Mouse (Mus musculus) brain, adult 2 months (tissue): ENCODE data around the gene Cdk9.
A peak's percentile ranks its signal among the peaks of the same experiment; 100 is the strongest.

Experiments used
- DNase-seq: peaks from one replicate; pipeline ENCODE4 v3.0.0; 2011; ENCODE audit warnings: low read depth, low spot score

Gene Cdk9

GRCm38 (mm10) chr2:32680051-32680451, 32.8 kb downstream of the Cdk9 start:
- DNase-seq: peak; percentile 90

GRCm38 (mm10) chr2:32677683-32678082, 35.2 kb downstream of the Cdk9 start:
- no peak for DNase-seq

GRCm38 (mm10) chr2:32676821-32677220, 36.1 kb downstream of the Cdk9 start:
- DNase-seq: no peak

DNA sequence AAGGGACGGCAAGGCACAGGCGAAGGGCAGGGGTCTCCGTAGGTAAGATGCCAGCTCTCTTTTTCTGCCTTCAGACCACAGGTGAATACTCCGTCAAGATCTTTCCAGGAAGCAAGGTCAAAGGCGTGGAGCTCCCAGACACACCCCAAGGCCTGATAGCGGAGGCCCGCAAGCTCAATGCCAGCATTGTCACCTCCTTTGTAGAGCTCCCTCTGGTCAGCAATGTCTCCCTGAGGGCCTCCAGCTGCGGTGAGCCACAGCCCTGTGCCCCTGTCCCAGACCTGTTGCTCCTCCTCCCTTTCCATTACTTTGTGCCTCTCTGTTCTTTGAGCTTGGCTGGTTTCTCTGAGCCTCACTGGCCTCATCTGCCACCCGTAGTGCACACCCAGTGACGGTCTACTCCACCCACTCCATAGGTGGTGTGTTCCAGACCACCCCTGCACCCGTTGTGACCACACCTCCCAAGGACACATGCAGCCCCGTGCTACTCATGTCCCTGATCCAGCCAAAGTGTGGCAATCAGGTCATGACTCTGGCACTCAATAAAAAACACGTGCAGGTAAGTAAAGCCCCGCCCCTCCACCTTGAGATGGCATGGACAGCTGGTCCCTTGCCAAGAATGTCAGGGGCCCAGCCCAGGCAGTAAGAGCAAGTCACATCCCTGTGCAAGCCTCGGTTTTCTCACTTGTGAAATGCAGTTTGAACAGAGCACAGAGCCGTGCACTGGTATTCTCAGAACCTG, 39.5 kb downstream of the Cdk9 start:
- no peak for DNase-seq

- no peak for DNase-seq
These were observed 40.8 kb downstream of the Cdk9 start for GRCm38 (mm10) chr2:32671907-32672595.

- no peak for DNase-seq
These were observed 41.7 kb downstream of the Cdk9 start for GRCm38 (mm10) chr2:32671147-32671546.

GRCm38 (mm10) chr2:32669876-32670275, 43.0 kb downstream of the Cdk9 start:
- DNase-seq: no peak

- DNase-seq: no peak
These were observed 44.7 kb downstream of the Cdk9 start for GRCm38 (mm10) chr2:32668176-32668575.

GRCm38 (mm10) chr2:32667775-32668174, 45.1 kb downstream of the Cdk9 start:
- peak; percentile 53 for DNase-seq

- DNase-seq: no peak
These were observed 47.0 kb downstream of the Cdk9 start for GRCm38 (mm10) chr2:32665853-32666252.

DNA sequence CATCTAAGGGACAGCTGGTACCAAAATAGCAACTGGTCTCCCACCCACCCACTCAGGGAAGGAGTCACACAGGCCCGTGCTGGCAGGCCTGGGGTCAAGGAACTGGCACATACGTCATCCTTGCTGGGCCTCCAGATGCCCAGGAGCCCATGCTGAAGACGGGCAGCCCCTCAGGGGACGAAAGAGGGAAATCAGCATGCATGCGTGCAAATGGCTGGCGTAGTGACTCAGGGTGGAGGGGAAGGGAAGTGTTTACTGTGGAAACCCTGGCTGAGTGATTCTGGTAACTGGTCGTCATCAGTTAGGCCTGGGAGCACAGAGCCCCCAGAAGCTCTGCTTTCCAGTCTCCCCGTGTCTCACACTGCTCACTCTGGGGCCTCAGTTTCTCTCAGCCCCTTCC, 47.5 kb downstream of the Cdk9 start:
- DNase-seq: no peak

GRCm38 (mm10) chr2:32662291-32662690, 50.6 kb downstream of the Cdk9 start:
- no peak for DNase-seq

DNA sequence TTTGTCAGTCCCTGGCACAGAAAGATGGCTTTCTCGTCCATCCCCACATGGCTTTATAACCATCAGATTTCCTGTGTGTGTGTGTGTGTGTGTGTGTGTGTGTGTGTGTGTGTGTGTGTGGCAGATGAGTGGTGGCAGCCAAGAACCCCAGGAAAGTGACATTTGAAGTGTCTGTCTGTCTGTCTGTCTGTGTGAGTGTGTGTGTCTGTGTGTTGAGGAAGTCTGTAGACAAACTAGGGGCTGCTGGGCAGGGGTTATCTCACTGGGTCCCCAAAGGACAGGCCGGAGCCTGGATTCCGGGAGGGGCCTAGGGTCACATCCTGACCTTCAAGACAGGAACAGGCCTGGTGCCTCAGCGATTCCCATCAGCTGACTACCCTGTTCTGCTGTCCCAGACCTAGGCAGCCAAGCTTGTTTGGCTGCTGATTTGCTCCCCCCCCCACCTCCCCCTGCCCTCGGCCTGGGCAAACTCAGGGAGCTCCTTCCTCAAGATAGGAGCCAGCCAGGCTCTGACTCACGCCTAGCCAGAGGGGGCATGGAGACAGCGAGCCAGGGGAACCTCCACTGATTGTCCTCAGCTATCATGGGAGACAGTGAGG, 51.3 kb downstream of the Cdk9 start:
- no peak for DNase-seq

GRCm38 (mm10) chr2:32658873-32659272, 54.0 kb downstream of the Cdk9 start:
- no peak for DNase-seq

DNA sequence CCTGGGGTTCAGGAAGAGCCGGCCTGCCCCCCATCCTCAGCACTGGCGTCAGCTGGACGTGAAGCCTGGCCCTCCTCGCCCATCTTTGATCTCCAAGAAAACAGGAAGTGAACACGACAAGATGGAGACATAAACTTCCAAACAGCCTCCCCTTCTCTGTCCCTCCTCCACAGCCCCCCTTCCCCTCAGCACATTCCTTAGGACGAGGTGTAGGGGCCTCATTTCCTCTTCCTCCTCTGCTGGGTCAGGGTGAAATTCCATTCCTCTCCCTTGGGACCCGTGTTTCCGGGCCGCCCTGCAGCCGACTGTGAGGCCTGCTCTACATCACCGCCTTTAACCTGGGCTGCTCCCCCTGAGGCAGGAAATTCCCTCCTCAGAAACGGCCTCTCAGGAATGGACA, 57.0 kb downstream of the Cdk9 start:
- DNase-seq: no peak
